Mouse (Mus musculus) lung, postnatal 0 days (tissue): Measurements from ENCODE around the gene Gstp1. TPM values are rescaled to one million over a fixed set of nuclear protein-coding genes. Genes with fewer than 3 reads are reported as not detected.
A peak's percentile ranks its signal among the peaks of the same experiment; 100 is the strongest.
"Not testable (repeated sequence)": the region's sequence is repeated elsewhere in the genome, so short reads cannot be mapped to it uniquely, and the experiment has no call there.

Source experiments
- ATAC-seq: fragments of 200-750 bp; cut with Nextera tagmentation; 2 replicates; pipeline ENCODE4 v1.8.0; 2017; ENCODE audit warnings: moderate library complexity
- DNase-seq: peaks from one replicate; pipeline ENCODE4 v3.0.0-alpha.2; 2016; ENCODE audit warnings: low spot score
- H3K27ac ChIP-seq: fragments of 300-500 bp; sonication (generic); 2 replicates; pipeline ENCODE4 v1.5.1; 2014; ENCODE audit warnings: antibody characterized with exemption, mild to moderate bottlenecking, low read length, mixed read lengths
- H3K27me3 ChIP-seq: fragments of 300-500 bp; sonication (generic); replicated peaks from 2 replicates; pipeline ENCODE4 v1.6.1; 2014; ENCODE audit warnings: low read length, mixed read lengths; ENCODE audit not compliant: insufficient read depth
- H3K36me3 ChIP-seq: fragments of 300-500 bp; sonication (generic); 2 replicates; pipeline ENCODE4 v1.6.1; 2014; ENCODE audit warnings: low read length, mixed read lengths; ENCODE audit not compliant: insufficient read depth
- H3K4me1 ChIP-seq: fragments of 300-500 bp; sonication (generic); 2 replicates; pipeline ENCODE4 v1.6.1; 2014; ENCODE audit warnings: antibody characterized with exemption, low read depth, low read length, mixed read lengths; ENCODE audit not compliant: insufficient read depth
- H3K4me2 ChIP-seq: fragments of 300-500 bp; sonication (generic); replicated peaks from 2 replicates; pipeline ENCODE4 v1.6.1; 2014; ENCODE audit warnings: low read depth, mild to moderate bottlenecking, low read length, moderate library complexity, mixed read lengths
- H3K4me3 ChIP-seq: fragments of 300-500 bp; sonication (generic); 2 replicates; pipeline ENCODE4 v1.5.1; 2014; ENCODE audit warnings: low read depth, low read length
- H3K9ac ChIP-seq: fragments of 300-500 bp; sonication (generic); replicated peaks from 2 replicates; pipeline ENCODE4 v1.6.1; 2014; ENCODE audit warnings: low read depth, mild to moderate bottlenecking
- H3K9me3 ChIP-seq: fragments of 300-500 bp; sonication (generic); 2 replicates; pipeline ENCODE4 v1.6.1; 2016; ENCODE audit warnings: low read length, mixed read lengths
- CTCF ChIP-seq: IDR thresholded peaks from 2 replicates; pipeline ENCODE4 v1.5.1; 2016; ENCODE audit warnings: antibody characterized with exemption, mild to moderate bottlenecking
- EP300 ChIP-seq: IDR thresholded peaks from 2 replicates; pipeline ENCODE4 v1.6.1; 2016; ENCODE audit warnings: antibody characterized with exemption, mild to moderate bottlenecking, control low read depth
- WGBS: fragments of 180-500 bp; shearing (Covaris S2); extraction: QIAGEN DNeasy Blood & Tissue Kit; methylation state at CpG from one replicate; pipeline ENCODE4 v1.1.7; 2014; 5-methylcytosine and 5-hydroxymethylcytosine counted together
- polyA plus RNA-seq: library from polyadenylated mRNA; unstranded; fragments of >200 nt; fragmentation: Nextera tagmentation; extraction: Ambion mirVana; gene quantifications from 2 replicates; pipeline ENCODE4 v1.2.1, GENCODE M21; 2015

The Gstp1 gene
- polyA plus RNA-seq, 1 experiment from 2014 or later = 288 TPM

DNA sequence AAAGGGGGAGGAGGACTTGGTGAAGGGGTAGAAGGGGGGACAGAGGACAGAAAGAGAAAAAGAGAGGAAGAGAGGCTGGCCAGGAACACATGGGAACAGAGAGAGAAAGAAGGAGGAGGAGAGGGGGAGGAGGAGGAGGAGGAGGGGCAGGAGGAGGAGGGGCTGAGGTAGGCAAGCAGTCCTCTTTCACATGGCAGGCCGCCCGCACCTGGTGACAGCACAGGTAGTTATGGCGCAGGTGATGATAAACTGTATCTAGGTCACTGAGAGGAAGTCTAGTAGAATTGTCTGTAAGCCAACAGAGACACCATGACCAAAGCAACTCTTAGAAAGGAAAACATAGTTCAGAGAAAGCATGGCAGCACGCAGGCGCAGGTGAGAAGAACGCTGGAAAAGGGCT is 33.6 kb upstream of the Gstp1 start:
- no peaks in the 10 kb centered on the region for H3K36me3 ChIP-seq
- WGBS = 92% methylated on average over 6 of the region's 6 CpGs
- no peak for TF ChIP-seq EP300
- TF ChIP-seq CTCF = no peak

DNA sequence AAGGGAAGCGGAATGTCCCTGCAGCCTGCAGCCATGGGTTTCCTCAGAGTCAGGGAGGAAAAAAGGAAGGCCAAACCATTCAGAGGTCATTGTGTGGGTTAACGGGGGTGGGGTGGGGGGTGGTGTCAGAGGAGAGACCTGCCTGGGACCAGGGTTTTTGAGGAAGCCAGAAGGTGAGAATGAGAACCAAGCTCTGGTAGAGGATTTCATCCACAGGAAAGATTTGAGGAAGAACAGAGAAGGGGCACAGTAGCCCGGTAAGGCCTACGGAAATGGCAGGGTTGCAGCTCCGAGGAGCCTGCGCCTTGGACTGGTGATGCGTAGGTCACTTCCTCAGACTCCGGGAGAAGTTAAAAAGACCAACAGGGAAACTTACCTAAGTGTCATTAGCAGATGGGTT is 33.0 kb upstream of the Gstp1 start:
- Histone ChIP-seq H3K4me2 (no peak overlapping the region), H3K36me3 (no peaks in the 10 kb centered on the region), H3K27me3 (no peaks in the 10 kb centered on the region), H3K27ac (no peak overlapping the region), H3K9me3 (no peaks in the 10 kb centered on the region), H3K9ac (no peak overlapping the region), H3K4me1 (no peaks in the 10 kb centered on the region), H3K4me3 (no peak overlapping the region)
- WGBS = 65% methylated on average over 8 of the region's 8 CpGs
- DNase-seq (no peak), ATAC-seq (no peak)
- TF ChIP-seq CTCF = no peak
- no peak for TF ChIP-seq EP300

More for the DNA sequence above, 33.6 kb upstream of the Gstp1 start:
- H3K4me3 ChIP-seq = no peak overlapping the region
- H3K27ac ChIP-seq = no peak overlapping the region
- H3K27me3 ChIP-seq = no peaks in the 10 kb centered on the region
- no peak for DNase-seq
- H3K9ac ChIP-seq = no peak overlapping the region
- no peaks in the 10 kb centered on the region for H3K9me3 ChIP-seq
- ATAC-seq = no peak
- H3K4me2 ChIP-seq = no peak overlapping the region
- H3K4me1 ChIP-seq = no peaks in the 10 kb centered on the region

DNA sequence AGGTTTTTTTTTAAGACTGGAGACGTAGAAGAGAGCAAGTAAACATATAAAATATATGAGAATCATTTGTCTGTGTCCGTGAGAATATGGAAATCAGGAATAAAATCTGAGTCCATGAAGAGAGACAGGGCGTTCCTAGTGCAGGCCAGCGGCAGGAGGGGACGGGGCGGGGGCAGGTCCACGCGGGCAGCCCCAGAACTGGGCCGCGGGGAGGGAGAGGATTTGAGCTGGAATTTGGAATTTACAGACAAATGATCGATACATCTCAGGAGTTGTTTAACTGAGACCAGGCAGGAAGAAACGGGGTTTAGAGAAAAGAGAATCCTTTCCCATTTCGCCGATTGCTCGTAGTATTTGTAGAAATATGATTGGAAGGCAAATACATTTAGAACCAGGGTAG is 32.5 kb upstream of the Gstp1 start:
- 66% methylated on average over 15 of the region's 15 CpGs for WGBS
- DNase-seq (no peak), ATAC-seq (no peak)
- TF ChIP-seq CTCF (no peak), EP300 (no peak)
- H3K27me3 ChIP-seq = no peaks in the 10 kb centered on the region
- H3K4me2 ChIP-seq = no peak overlapping the region
- H3K4me1 ChIP-seq = no peaks in the 10 kb centered on the region
- H3K27ac ChIP-seq = no peak overlapping the region
- no peak overlapping the region for H3K9ac ChIP-seq
- H3K9me3 ChIP-seq = no peaks in the 10 kb centered on the region
- no peaks in the 10 kb centered on the region for H3K36me3 ChIP-seq
- H3K4me3 ChIP-seq = no peak overlapping the region

DNA sequence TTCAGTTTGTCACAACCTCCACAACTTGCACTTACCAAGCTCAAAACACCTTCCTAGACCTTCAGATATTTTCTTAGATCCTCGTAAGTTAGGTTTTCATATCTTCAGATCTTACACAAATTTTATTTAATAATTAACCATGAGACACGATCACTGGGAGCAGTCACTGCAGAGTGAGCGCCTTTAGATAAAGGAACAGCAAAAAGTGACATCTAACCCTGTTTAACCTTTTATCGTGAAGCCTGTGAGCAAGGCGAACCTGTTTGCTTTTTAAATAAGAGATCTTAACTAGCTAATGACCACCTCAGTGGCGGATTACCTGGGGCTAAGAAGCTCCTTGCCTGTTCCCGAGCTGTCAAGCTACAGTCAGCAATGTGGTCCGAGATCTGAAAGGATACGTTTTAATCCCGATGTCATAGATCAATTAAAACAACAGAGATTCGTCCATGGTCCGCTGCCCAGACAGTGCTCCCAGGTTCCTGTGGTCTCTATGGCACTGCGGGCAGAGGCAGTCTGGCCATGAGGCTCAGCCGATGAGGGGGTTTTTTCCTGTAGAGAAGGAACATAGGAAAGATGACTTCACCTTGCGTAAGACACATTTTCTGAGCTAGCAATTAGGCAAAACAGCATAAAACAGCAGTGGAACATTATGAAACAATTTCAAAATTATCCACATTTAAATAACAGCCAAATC is 31.1 kb upstream of the Gstp1 start:
- Histone ChIP-seq H3K9me3 (no peaks in the 10 kb centered on the region), H3K9ac (no peak overlapping the region), H3K4me3 (no peak overlapping the region), H3K27me3 (no peaks in the 10 kb centered on the region), H3K36me3 (no peaks in the 10 kb centered on the region), H3K4me2 (no peak overlapping the region), H3K27ac (no peak overlapping the region), H3K4me1 (no peaks in the 10 kb centered on the region)
- ATAC-seq (no peak), DNase-seq (no peak)
- 53% methylated on average over 15 of the region's 15 CpGs for WGBS
- no peak for TF ChIP-seq EP300
- no peak for TF ChIP-seq CTCF

DNA sequence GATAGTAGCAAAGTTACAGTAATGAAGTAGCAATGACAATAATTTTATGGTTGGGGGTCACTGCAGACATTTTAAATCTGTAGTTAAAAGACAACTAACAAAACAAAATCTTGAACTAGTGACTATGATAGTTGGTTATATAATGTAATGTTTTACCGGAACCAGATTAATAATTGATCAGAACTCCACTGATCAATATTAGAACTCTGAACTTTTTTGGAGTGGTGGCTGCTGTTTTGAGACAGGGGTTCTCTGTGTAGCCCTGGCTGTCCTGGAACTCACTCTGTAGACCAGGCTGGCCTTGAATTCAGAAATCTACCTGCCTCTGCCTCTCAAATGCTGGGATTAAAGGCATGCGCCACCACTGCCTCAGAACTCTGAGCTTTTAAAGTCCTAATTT is 30.5 kb upstream of the Gstp1 start:
- not testable (repeated sequence) for H3K4me1 ChIP-seq, H3K27ac ChIP-seq, ATAC-seq, H3K4me2 ChIP-seq, H3K27me3 ChIP-seq, H3K9ac ChIP-seq, DNase-seq, H3K4me3 ChIP-seq, H3K36me3 ChIP-seq, H3K9me3 ChIP-seq
- 84% methylated on average over 2 of the region's 2 CpGs for WGBS

DNA sequence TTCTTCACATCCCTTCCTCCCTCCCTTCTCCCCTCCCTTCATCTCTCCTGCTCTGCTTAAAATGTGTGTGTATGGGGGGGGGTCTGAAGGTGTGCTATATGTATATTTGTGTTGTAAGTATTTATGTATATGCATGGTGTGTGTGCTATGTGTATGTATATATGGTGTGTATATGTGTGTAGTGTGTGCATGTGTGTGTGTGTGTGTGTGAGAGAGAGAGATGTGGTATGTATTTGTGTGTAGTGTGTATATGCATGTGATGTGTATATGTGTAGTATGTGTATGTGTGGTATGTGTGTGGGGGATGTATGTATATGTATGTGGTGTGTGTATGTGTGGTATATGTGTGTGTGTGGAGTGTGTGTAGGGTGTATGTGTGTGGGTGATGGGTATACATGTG is 29.1 kb upstream of the Gstp1 start:
- ATAC-seq (no peak), DNase-seq (no peak)
- Histone ChIP-seq H3K4me2 (no peak overlapping the region), H3K9me3 (no peaks in the 10 kb centered on the region), H3K27me3 (no peaks in the 10 kb centered on the region), H3K4me3 (no peak overlapping the region), H3K4me1 (no peaks in the 10 kb centered on the region), H3K27ac (no peak overlapping the region), H3K9ac (no peak overlapping the region), H3K36me3 (no peaks in the 10 kb centered on the region)
- no peak for TF ChIP-seq CTCF
- TF ChIP-seq EP300 = no peak

DNA sequence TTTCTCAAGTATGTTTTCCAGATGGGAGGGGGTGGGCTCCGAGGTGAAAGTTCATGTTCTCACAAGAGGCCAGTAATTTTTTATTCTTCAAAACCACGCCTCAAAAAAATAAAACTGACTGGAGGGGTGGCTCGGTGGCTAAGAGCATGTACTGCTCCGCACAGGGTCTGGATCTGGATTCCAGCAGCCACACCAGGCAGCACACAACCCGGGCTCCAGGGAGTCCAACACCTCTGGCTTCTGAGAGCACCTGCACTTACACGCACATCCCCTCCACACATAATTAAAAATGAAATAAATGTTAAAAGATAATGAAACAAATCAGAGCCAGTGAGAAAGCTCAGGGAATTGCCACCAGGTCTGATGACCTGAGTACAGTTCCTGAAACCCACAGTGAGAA is 28.5 kb upstream of the Gstp1 start:
- TF ChIP-seq CTCF (no peak), EP300 (no peak)
- no peaks in the 10 kb centered on the region for H3K9me3 ChIP-seq
- no peak overlapping the region for H3K4me3 ChIP-seq
- no peak overlapping the region for H3K27ac ChIP-seq
- 55% methylated on average over 6 of the region's 6 CpGs for WGBS
- H3K4me2 ChIP-seq = no peak overlapping the region
- H3K4me1 ChIP-seq = no peaks in the 10 kb centered on the region
- no peaks in the 10 kb centered on the region for H3K36me3 ChIP-seq
- H3K9ac ChIP-seq = no peak overlapping the region
- H3K27me3 ChIP-seq = no peaks in the 10 kb centered on the region
- DNase-seq = peak; percentile 58
- peak; percentile 54 for ATAC-seq

DNA sequence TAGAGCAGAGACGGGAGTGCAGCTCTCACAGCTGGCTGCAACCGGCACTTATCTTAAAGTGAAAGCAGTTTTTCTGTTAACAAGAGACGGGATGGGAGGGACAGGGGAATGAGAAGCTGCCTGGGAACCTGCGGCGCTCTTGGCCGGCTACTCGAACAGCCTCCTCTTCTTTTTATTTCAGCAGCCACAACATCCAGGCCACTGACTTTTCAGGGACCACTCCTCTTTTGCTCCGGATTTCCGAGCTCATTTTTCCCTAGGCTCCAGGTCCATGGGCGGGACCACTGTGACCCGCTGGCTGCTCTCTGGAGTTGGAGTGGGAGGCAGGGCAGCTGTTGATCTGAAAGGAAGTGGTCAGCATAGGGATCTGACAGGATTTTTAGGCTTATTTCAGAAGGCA is 26.7 kb upstream of the Gstp1 start:
- not testable (repeated sequence) for ATAC-seq, H3K36me3 ChIP-seq

DNA sequence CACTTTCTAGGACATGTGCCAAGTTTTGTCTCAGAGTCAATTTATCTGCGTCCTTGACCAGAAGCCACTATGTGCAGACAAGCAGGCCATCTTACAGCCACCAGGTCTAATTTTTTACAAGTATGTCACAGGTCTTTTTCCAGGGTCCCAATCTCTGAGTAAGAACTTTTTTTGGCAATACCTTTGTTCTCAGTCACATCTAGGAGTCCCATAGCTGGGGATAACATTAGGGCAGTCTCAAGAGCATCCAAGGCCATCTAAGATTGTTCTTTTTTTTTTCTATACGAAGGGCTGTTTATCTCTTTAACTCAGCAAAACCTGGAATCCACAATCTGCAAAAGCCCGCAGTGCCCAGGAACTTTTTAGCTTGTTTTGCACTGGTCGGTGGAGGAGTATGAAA is 25.6 kb upstream of the Gstp1 start:
- not testable (repeated sequence) for H3K4me1 ChIP-seq, H3K9ac ChIP-seq, H3K9me3 ChIP-seq, H3K4me3 ChIP-seq, ATAC-seq, H3K4me2 ChIP-seq, H3K27me3 ChIP-seq, H3K27ac ChIP-seq, H3K36me3 ChIP-seq, DNase-seq
- WGBS = 68% methylated on average over 2 of the region's 4 CpGs

More for the DNA sequence above, 26.7 kb upstream of the Gstp1 start:
- DNase-seq, H3K9me3 ChIP-seq, H3K4me2 ChIP-seq, H3K4me1 ChIP-seq, H3K4me3 ChIP-seq, H3K27ac ChIP-seq, H3K27me3 ChIP-seq, H3K9ac ChIP-seq: not testable (repeated sequence)
- 0% methylated on average over 2 of the region's 11 CpGs for WGBS
